Mouse (Mus musculus) CH12.LX (cell line): ENCODE results near the gene Fcmr.

Experiments
- CTCF ChIP-seq, 2 experiments: IDR thresholded peaks in 1 of 2; conservative IDR thresholded peaks in 1 of 2; 2 replicates each; pipeline ENCODE4 v1.5.1; 2011 to 2012; ENCODE audit warnings: low read depth in 2 of 2, low read length in 2 of 2, improper control_type of control experiment in 1 of 2, inconsistent platforms in 1 of 2, mild to moderate bottlenecking in 1 of 2, moderate library complexity in 1 of 2
- ELF1 ChIP-seq: IDR thresholded peaks from 2 replicates; pipeline ENCODE4 v1.6.1; 2014; ENCODE audit warnings: low read depth, mild to moderate bottlenecking, inconsistent platforms, low read length, improper control_type of control experiment
- MAFK ChIP-seq: IDR thresholded peaks from 2 replicates; pipeline ENCODE4 v1.6.1; 2011; ENCODE audit warnings: low read length, improper control_type of control experiment; ENCODE audit not compliant: insufficient replicate concordance
- POLR2A ChIP-seq: IDR thresholded peaks from 2 replicates; pipeline ENCODE4 v1.6.1; 2011; ENCODE audit warnings: low read depth, mild to moderate bottlenecking, improper control_type of control experiment, low read length
- POLR2AphosphoS2 ChIP-seq: IDR thresholded peaks from 2 replicates; pipeline ENCODE4 v1.6.1; 2011; ENCODE audit warnings: low read depth, low read length, improper control_type of control experiment
- USF1 ChIP-seq: IDR thresholded peaks from 2 replicates; pipeline ENCODE4 v1.6.1; 2014; ENCODE audit warnings: low read depth, mild to moderate bottlenecking, inconsistent platforms, low read length, improper control_type of control experiment
- ZC3H11A ChIP-seq: IDR thresholded peaks from 2 replicates; pipeline ENCODE4 v1.6.1; 2012; ENCODE audit warnings: low read depth, mild to moderate bottlenecking, inconsistent platforms, low read length, improper control_type of control experiment
- ZMIZ1 ChIP-seq: IDR thresholded peaks from 2 replicates; pipeline ENCODE4 v1.6.1; 2012; ENCODE audit warnings: low read depth, mild to moderate bottlenecking, inconsistent platforms, low read length, improper control_type of control experiment

- no peak for TF ChIP-seq CTCF (conservative IDR thresholded peaks at IDR 0.05 in 1 of 2, IDR thresholded peaks at IDR 0.05 in 1 of 2; ENCODE audit: low read depth in 2 of 2, low read length in 2 of 2)
- no peak for TF ChIP-seq POLR2AphosphoS2
- no peak for TF ChIP-seq MAFK
- TF ChIP-seq POLR2A, result no peak
- TF ChIP-seq ZC3H11A, result no peak
- TF ChIP-seq ELF1, result no peak
- TF ChIP-seq ZMIZ1, result no peak
- TF ChIP-seq USF1, result no peak
Measured at GRCm38 (mm10) chr1:130911401-130912010, 46.0 kb downstream of the Fcmr start, which contains the start of gene Il20.
